Mouse (Mus musculus): ENCODE data around the gene Bak1.

- TF ChIP-seq POLR2A (IDR thresholded peaks at IDR 0.05; ENCODE audit: borderline replicate concordance, control insufficient read depth, low read depth, low read length) (no peak), CTCF (IDR thresholded peaks at IDR 0.05; ENCODE audit: control insufficient read depth, insufficient read depth, low read length) (no peak)
These were observed 37.3 kb upstream of the Bak1 start for GRCm38 (mm10) chr17:27066065-27066464.
